In genomic region chr4:119104847-119105246, GRCm38 (mm10) we compare ENCODE assay signal across 10 mouse cellular contexts. TPM values are rescaled to one million over a fixed set of nuclear protein-coding genes. Genes with fewer than 3 reads are reported as not detected.
A peak's percentile ranks its signal among the peaks of the same experiment; 100 is the strongest.
DNase-seq lines count a peak whose midpoint lies in the region; ATAC-seq and TF ChIP-seq lines count a peak whose summit lies in the region.
"Had no signal": no experiment of that assay in that cellular context is flagged by ENCODE, and none has a peak within 500 bp of the region (broad histone marks: within the 10 kb centered on the region; RNA-seq: fewer than 3 reads in every experiment).

No protein-coding gene starts in this region.

- H3K36me3 ChIP-seq in forebrain, embryonic 13.5 days (ENCODE audit: poor library complexity, severe bottlenecking): no peaks in the 10 kb centered on the region
- no peaks in the 10 kb centered on the region for H3K36me3 ChIP-seq in forebrain, embryonic 16.5 days (ENCODE audit: control insufficient read depth, insufficient read depth)
- H3K36me3 ChIP-seq in midbrain, embryonic 11.5 days (ENCODE audit: control insufficient read depth, insufficient read depth, low read length): no peaks in the 10 kb centered on the region
- H3K36me3 ChIP-seq in midbrain, postnatal 0 days (ENCODE audit: insufficient read depth, low read length): no peaks in the 10 kb centered on the region
- H3K36me3 ChIP-seq in limb, embryonic 14.5 days (ENCODE audit: control insufficient read depth, insufficient read depth, low read length): no peaks in the 10 kb centered on the region
- no peaks in the 10 kb centered on the region for H3K36me3 ChIP-seq in stomach, postnatal 0 days (ENCODE audit: control insufficient read depth, insufficient read depth, low read length)
- H3K36me3 ChIP-seq: heart, embryonic 15.5 days had no signal

- no peak overlapping the region for H3K9ac ChIP-seq in forebrain, embryonic 13.5 days
- H3K9ac ChIP-seq in forebrain, embryonic 16.5 days (replicated peaks; ENCODE audit: low read depth, low read length): no peak overlapping the region
- no peak overlapping the region for H3K9ac ChIP-seq in midbrain, embryonic 11.5 days (ENCODE audit: low read length)
- H3K9ac ChIP-seq in midbrain, postnatal 0 days (replicated peaks; ENCODE audit: low read length, poor library complexity, severe bottlenecking): no peak overlapping the region
- no peak overlapping the region for H3K9ac ChIP-seq in limb, embryonic 14.5 days (ENCODE audit: low read depth, low read length, severe bottlenecking)
- H3K9ac ChIP-seq in stomach, postnatal 0 days (ENCODE audit: low read length): no peak overlapping the region

- TF ChIP-seq EP300 in stomach, postnatal 0 days (optimal IDR thresholded peaks at IDR 0.05): no peak

- no peak overlapping the region for H3K4me3 ChIP-seq in forebrain, embryonic 13.5 days
- H3K4me3 ChIP-seq in forebrain, embryonic 16.5 days (replicated peaks; ENCODE audit: low read length): no peak overlapping the region
- no peak overlapping the region for H3K4me3 ChIP-seq in midbrain, embryonic 11.5 days (ENCODE audit: low read depth, low read length)
- no peak overlapping the region for H3K4me3 ChIP-seq in midbrain, postnatal 0 days (ENCODE audit: low read depth, low read length)
- H3K4me3 ChIP-seq in limb, embryonic 14.5 days (replicated peaks; ENCODE audit: low read length): no peak overlapping the region
- no peak overlapping the region for H3K4me3 ChIP-seq in stomach, postnatal 0 days (ENCODE audit: low read depth, low read length)

- peaks cover 30% of the 10 kb centered on the region for H3K4me1 ChIP-seq in forebrain, embryonic 13.5 days
- H3K4me1 ChIP-seq in forebrain, embryonic 16.5 days (replicated peaks; ENCODE audit: control insufficient read depth, insufficient read depth, low read length): peaks cover 19% of the 10 kb centered on the region
- H3K4me1 ChIP-seq in midbrain, embryonic 11.5 days (ENCODE audit: control insufficient read depth, insufficient read depth, low read length): peaks cover 18% of the 10 kb centered on the region
- H3K4me1 ChIP-seq in midbrain, postnatal 0 days (ENCODE audit: insufficient read depth, low read length): no peaks in the 10 kb centered on the region
- peaks cover 28% of the 10 kb centered on the region for H3K4me1 ChIP-seq in limb, embryonic 14.5 days (ENCODE audit: control insufficient read depth, insufficient read depth, low read length)
- no peaks in the 10 kb centered on the region; the same call in none of the 2 replicates for H3K4me1 ChIP-seq in stomach, postnatal 0 days (replicated peaks; ENCODE audit: control insufficient read depth, insufficient read depth)

- H3K27ac ChIP-seq in forebrain, embryonic 13.5 days: no peak overlapping the region
- H3K27ac ChIP-seq in forebrain, embryonic 16.5 days (ENCODE audit: low read length): no peak overlapping the region
- H3K27ac ChIP-seq in midbrain, embryonic 11.5 days (ENCODE audit: low read depth, low read length): peak overlapping the region; percentile 32; the same call in 1 of the 2 replicates
- no peak overlapping the region for H3K27ac ChIP-seq in midbrain, postnatal 0 days (ENCODE audit: low read depth, low read length)
- H3K27ac ChIP-seq in limb, embryonic 14.5 days (replicated peaks; ENCODE audit: low read depth, low read length): peak overlapping the region; percentile 86; the same call in 1 of the 2 replicates
- H3K27ac ChIP-seq in stomach, postnatal 0 days (replicated peaks): peak overlapping the region; percentile 88

- 33% methylated on average over 4 of the region's 4 CpGs for WGBS in forebrain, embryonic 13.5 days
- 43% methylated on average over 4 of the region's 4 CpGs for WGBS in forebrain, embryonic 16.5 days
- WGBS in midbrain, embryonic 11.5 days: 32% methylated on average over 4 of the region's 4 CpGs
- whole genome bisulfite sequencing in midbrain, postnatal 0 days: 33% methylated on average over 4 of the region's 4 CpGs
- WGBS in limb, embryonic 14.5 days: 45% methylated on average over 4 of the region's 4 CpGs
- 40% methylated on average over 4 of the region's 4 CpGs for WGBS in stomach, postnatal 0 days

- no peak for TF ChIP-seq CTCF in midbrain, postnatal 0 days (IDR thresholded peaks at IDR 0.05)
- TF ChIP-seq CTCF in stomach, postnatal 0 days (IDR thresholded peaks at IDR 0.05; ENCODE audit: low read depth): no peak

- no peaks in the 10 kb centered on the region for H3K27me3 ChIP-seq in forebrain, embryonic 13.5 days
- H3K27me3 ChIP-seq in forebrain, embryonic 16.5 days (replicated peaks; ENCODE audit: control insufficient read depth, insufficient read depth, low read length): no peaks in the 10 kb centered on the region
- H3K27me3 ChIP-seq in midbrain, embryonic 11.5 days (ENCODE audit: control insufficient read depth, insufficient read depth, low read length): no peaks in the 10 kb centered on the region
- H3K27me3 ChIP-seq in midbrain, postnatal 0 days (ENCODE audit: insufficient read depth, low read length): no peaks in the 10 kb centered on the region
- no peaks in the 10 kb centered on the region for H3K27me3 ChIP-seq in limb, embryonic 14.5 days (ENCODE audit: control insufficient read depth, insufficient read depth, low read length)
- no peaks in the 10 kb centered on the region for H3K27me3 ChIP-seq in stomach, postnatal 0 days (ENCODE audit: control insufficient read depth, insufficient read depth, low read length)
- H3K27me3 ChIP-seq: heart, embryonic 15.5 days had no signal

- H3K9me3 ChIP-seq in forebrain, embryonic 13.5 days (replicated peaks): no peaks in the 10 kb centered on the region
- H3K9me3 ChIP-seq in forebrain, embryonic 16.5 days (ENCODE audit: control insufficient read depth, low read length): no peaks in the 10 kb centered on the region
- no peaks in the 10 kb centered on the region for H3K9me3 ChIP-seq in midbrain, embryonic 11.5 days (ENCODE audit: control insufficient read depth, low read length)
- no peaks in the 10 kb centered on the region for H3K9me3 ChIP-seq in midbrain, postnatal 0 days (ENCODE audit: low read length)
- no peaks in the 10 kb centered on the region for H3K9me3 ChIP-seq in limb, embryonic 14.5 days (ENCODE audit: control insufficient read depth, low read length)
- H3K9me3 ChIP-seq in stomach, postnatal 0 days (ENCODE audit: control insufficient read depth, low read length): no peaks in the 10 kb centered on the region
- H3K9me3 ChIP-seq: heart, embryonic 15.5 days had no signal

- ATAC-seq in forebrain, embryonic 13.5 days: no peak
- ATAC-seq in forebrain, embryonic 16.5 days: no peak
- no peak for ATAC-seq in midbrain, embryonic 11.5 days (ENCODE audit: low FRiP score)
- no peak for ATAC-seq in midbrain, postnatal 0 days (ENCODE audit: low FRiP score)
- ATAC-seq in limb, embryonic 14.5 days (ENCODE audit: low FRiP score, low read depth): no peak
- ATAC-seq in stomach, postnatal 0 days (ENCODE audit: low FRiP score, low TSS enrichment): no peak

- TF ChIP-seq POLR2A in limb, embryonic 14.5 days (IDR thresholded peaks at IDR 0.05; ENCODE audit: borderline replicate concordance, extremely low read depth, insufficient read depth, insufficient read length): no peak

- H3K4me2 ChIP-seq in forebrain, embryonic 13.5 days: peak overlapping the region; percentile 68; the same call in 1 of the 2 replicates
- H3K4me2 ChIP-seq in forebrain, embryonic 16.5 days (ENCODE audit: low read length): no peak overlapping the region
- H3K4me2 ChIP-seq in midbrain, embryonic 11.5 days: peak overlapping the region; percentile 59; the same call in 1 of the 2 replicates
- no peak overlapping the region for H3K4me2 ChIP-seq in midbrain, postnatal 0 days (ENCODE audit: low read depth, low read length, poor library complexity, severe bottlenecking)
- 0 out of 2 replicates have a peak overlapping the region, but pooled peaks have one; percentile 57 for H3K4me2 ChIP-seq in limb, embryonic 14.5 days (replicated peaks; ENCODE audit: low read depth, low read length, severe bottlenecking)
- no peak overlapping the region for H3K4me2 ChIP-seq in stomach, postnatal 0 days (replicated peaks; ENCODE audit: low read depth)

- DNase-seq in midbrain, embryonic 11.5 days (ENCODE audit: low spot score, missing footprints): no peak
- DNase-seq in midbrain, postnatal 0 days (ENCODE audit: low spot score): no peak
- no peak for DNase-seq in limb, embryonic 14.5 days (ENCODE audit: low spot score)
- no peak for DNase-seq in stomach, postnatal 0 days (ENCODE audit: low spot score)
- DNase-seq in right cerebral cortex, adult 18-20 months: no peak
- DNase-seq in right cerebral cortex, adult 2 months (ENCODE audit: low spot score in 2 of 2): no peak
- DNase-seq: adrenal gland, postnatal 36 days had no signal

RNA-seq across cellular contexts. Expression of gene Slc2a1, which starts 3.7 kb away (rescaled TPM):
- 95.4 and 96.2 TPM in 2 replicates for polyA plus RNA-seq in forebrain, embryonic 13.5 days (2015; fragmentation: Nextera tagmentation; extraction: Ambion mirVana)
- polyA plus RNA-seq in forebrain, embryonic 16.5 days (2015; fragmentation: Nextera tagmentation; extraction: Ambion mirVana): 88.3 and 103 TPM in 2 replicates
- polyA plus RNA-seq in midbrain, embryonic 11.5 days (2014; fragmentation: Nextera tagmentation; extraction: Ambion mirVana): 152 and 158 TPM in 2 replicates
- total RNA-seq in midbrain, postnatal 0 days (2014; rRNA removed): 85.1 and 104 TPM in 2 replicates
- polyA plus RNA-seq in midbrain, postnatal 0 days (2015; fragmentation: Nextera tagmentation; extraction: Ambion mirVana): 43.1 and 46.4 TPM in 2 replicates
- polyA plus RNA-seq in limb, embryonic 14.5 days (2012; rRNA removed): 108 and 155 TPM in 2 replicates
- polyA plus RNA-seq in limb, embryonic 14.5 days (2014; fragmentation: Nextera tagmentation; extraction: Ambion mirVana): 134 and 141 TPM in 2 replicates
- polyA plus RNA-seq in stomach, postnatal 0 days (2015; fragmentation: Nextera tagmentation; extraction: Ambion mirVana): 36.9 and 39.8 TPM in 2 replicates

Comparison
In these comparisons a context has a peak if more than half of its experiments do, and no peak if none do; other contexts are left out.
1. H3K27ac ChIP-seq: peak in midbrain, embryonic 11.5 days (single experiment), limb, embryonic 14.5 days (single experiment) and stomach, postnatal 0 days (single experiment); none in forebrain, embryonic 13.5 days (single experiment), forebrain, embryonic 16.5 days (single experiment) and midbrain, postnatal 0 days (single experiment).
2. H3K4me2 ChIP-seq: peak in forebrain, embryonic 13.5 days (single experiment), midbrain, embryonic 11.5 days (single experiment) and limb, embryonic 14.5 days (single experiment); none in forebrain, embryonic 16.5 days (single experiment), midbrain, postnatal 0 days (single experiment) and stomach, postnatal 0 days (single experiment).